Mouse (Mus musculus): ENCODE data around the gene Fis1. TPM values are rescaled to one million over a fixed set of nuclear protein-coding genes. Genes with fewer than 3 reads are reported as not detected.
"Not testable (repeated sequence)": the region's sequence is repeated elsewhere in the genome, so short reads cannot be mapped to it uniquely, and the experiment has no call there.

Gene Fis1
- total RNA-seq, 1 experiment from 2014 or later: 120 TPM

GRCm38 (mm10) chr5:136939284-136939683 lies 13.8 kb upstream of the Fis1 start:
- ATAC-seq (replicated peaks; ENCODE audit: low read depth, poor library complexity, severe bottlenecking): no peak

- ATAC-seq (replicated peaks; ENCODE audit: low read depth, poor library complexity, severe bottlenecking): not testable (repeated sequence)
Measured at GRCm38 (mm10) chr5:136940029-136940428, 13.0 kb upstream of the Fis1 start.

GRCm38 (mm10) chr5:136940845-136941560 lies 12.1 kb upstream of the Fis1 start:
- no peak for ATAC-seq (replicated peaks; ENCODE audit: low read depth, poor library complexity, severe bottlenecking)

GRCm38 (mm10) chr5:136942781-136943180 lies 10.3 kb upstream of the Fis1 start:
- no peak for ATAC-seq (replicated peaks; ENCODE audit: low read depth, poor library complexity, severe bottlenecking)

- ATAC-seq (replicated peaks; ENCODE audit: low read depth, poor library complexity, severe bottlenecking): no peak
Measured at GRCm38 (mm10) chr5:136943382-136943781, 9.7 kb upstream of the Fis1 start.

- ATAC-seq (replicated peaks; ENCODE audit: low read depth, poor library complexity, severe bottlenecking): no peak
Measured at GRCm38 (mm10) chr5:136945084-136945483, 8.0 kb upstream of the Fis1 start.

- ATAC-seq (replicated peaks; ENCODE audit: low read depth, poor library complexity, severe bottlenecking): no peak
Measured at GRCm38 (mm10) chr5:136947874-136948273, 5.2 kb upstream of the Fis1 start.

GRCm38 (mm10) chr5:136949551-136950336 lies 3.3 kb upstream of the Fis1 start:
- not testable (repeated sequence) for ATAC-seq (replicated peaks; ENCODE audit: low read depth, poor library complexity, severe bottlenecking)

GRCm38 (mm10) chr5:136950521-136950920 lies 2.6 kb upstream of the Fis1 start:
- no peak for ATAC-seq (replicated peaks; ENCODE audit: low read depth, poor library complexity, severe bottlenecking)

GRCm38 (mm10) chr5:136952153-136952552 lies 922 bp upstream of the Fis1 start:
- no peak for ATAC-seq (replicated peaks; ENCODE audit: low read depth, poor library complexity, severe bottlenecking)

- ATAC-seq (replicated peaks; ENCODE audit: low read depth, poor library complexity, severe bottlenecking): peak; percentile 56
Measured at GRCm38 (mm10) chr5:136953440-136953951, 421 bp downstream of the Fis1 start.

- ATAC-seq (replicated peaks; ENCODE audit: low read depth, poor library complexity, severe bottlenecking): no peak
Measured at GRCm38 (mm10) chr5:136955622-136956021, 2.5 kb downstream of the Fis1 start.

- ATAC-seq (replicated peaks; ENCODE audit: low read depth, poor library complexity, severe bottlenecking): no peak
Measured at GRCm38 (mm10) chr5:136957250-136957649, 4.2 kb downstream of the Fis1 start.

- ATAC-seq (replicated peaks; ENCODE audit: low read depth, poor library complexity, severe bottlenecking): no peak
Measured at GRCm38 (mm10) chr5:136958991-136959605, 6.0 kb downstream of the Fis1 start.

- ATAC-seq (replicated peaks; ENCODE audit: low read depth, poor library complexity, severe bottlenecking): no peak
Measured at GRCm38 (mm10) chr5:136960053-136960452, 7.0 kb downstream of the Fis1 start.

GRCm38 (mm10) chr5:136961334-136961982 lies 8.4 kb downstream of the Fis1 start:
- no peak for ATAC-seq (replicated peaks; ENCODE audit: low read depth, poor library complexity, severe bottlenecking)

GRCm38 (mm10) chr5:136961983-136962461 lies 8.9 kb downstream of the Fis1 start:
- ATAC-seq (replicated peaks; ENCODE audit: low read depth, poor library complexity, severe bottlenecking): peak; percentile 92

GRCm38 (mm10) chr5:136962501-136962900 lies 9.4 kb downstream of the Fis1 start:
- ATAC-seq (replicated peaks; ENCODE audit: low read depth, poor library complexity, severe bottlenecking): peak; percentile 86

GRCm38 (mm10) chr5:136962966-136963540 lies 10.0 kb downstream of the Fis1 start:
- ATAC-seq (replicated peaks; ENCODE audit: low read depth, poor library complexity, severe bottlenecking): no peak

GRCm38 (mm10) chr5:136965210-136965609 lies 12.1 kb downstream of the Fis1 start:
- ATAC-seq (replicated peaks; ENCODE audit: low read depth, poor library complexity, severe bottlenecking): no peak
